Mouse (Mus musculus): Measurements from ENCODE around the gene Cacna1c. TPM values are rescaled to one million over a fixed set of nuclear protein-coding genes. Genes with fewer than 3 reads are reported as not detected.

Cacna1c gene
- polyA plus RNA-seq, 3 experiments from 2014 or later, result 1.1 TPM; not detected in 2

DNA sequence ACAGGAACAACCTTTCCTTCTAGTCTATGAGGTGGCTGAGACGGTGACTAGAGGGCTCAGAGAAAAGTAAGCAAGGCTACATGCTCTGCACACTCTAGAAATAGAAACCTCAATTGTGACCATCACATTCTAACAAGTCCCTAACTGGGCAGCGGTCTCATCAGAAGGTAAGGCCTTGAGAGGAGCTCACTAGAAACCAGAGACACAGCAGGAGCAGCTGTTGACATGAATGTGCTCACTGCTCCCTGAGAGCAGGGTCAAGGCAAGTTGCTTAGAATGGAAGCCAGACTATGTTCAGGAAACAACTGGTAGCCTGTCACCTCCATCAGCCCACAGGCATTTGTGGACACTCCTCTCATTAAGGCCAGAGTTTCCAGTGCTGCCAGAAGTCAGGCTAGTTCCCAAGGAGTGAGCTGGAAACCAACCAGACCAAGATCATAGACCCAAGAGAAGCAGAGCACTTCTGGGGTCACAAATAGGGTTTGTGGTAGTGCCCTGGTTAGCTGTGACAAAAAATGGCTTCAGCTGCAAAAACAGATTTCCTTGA is 196.8 kb downstream of the Cacna1c start:
- no peak for ATAC-seq

DNA sequence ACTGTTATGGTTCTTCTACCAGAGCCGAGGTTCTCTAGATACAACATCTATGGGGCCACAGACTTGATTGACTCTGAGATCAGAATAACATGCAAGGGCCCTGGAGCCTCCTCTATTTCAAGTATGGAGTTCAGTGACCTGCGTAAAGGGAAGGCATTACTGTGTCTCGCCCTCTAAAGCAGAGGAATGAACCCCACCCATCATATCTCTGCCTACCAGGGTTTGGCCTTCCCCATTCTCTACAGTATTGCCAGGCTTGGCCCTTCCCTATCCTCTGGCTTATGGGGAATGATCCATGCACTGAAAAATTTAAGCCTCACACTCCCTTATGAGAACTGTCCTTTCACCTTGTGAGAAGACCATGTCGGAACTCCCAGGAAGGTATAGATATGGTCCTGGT is 198.8 kb downstream of the Cacna1c start:
- ATAC-seq, result no peak

DNA sequence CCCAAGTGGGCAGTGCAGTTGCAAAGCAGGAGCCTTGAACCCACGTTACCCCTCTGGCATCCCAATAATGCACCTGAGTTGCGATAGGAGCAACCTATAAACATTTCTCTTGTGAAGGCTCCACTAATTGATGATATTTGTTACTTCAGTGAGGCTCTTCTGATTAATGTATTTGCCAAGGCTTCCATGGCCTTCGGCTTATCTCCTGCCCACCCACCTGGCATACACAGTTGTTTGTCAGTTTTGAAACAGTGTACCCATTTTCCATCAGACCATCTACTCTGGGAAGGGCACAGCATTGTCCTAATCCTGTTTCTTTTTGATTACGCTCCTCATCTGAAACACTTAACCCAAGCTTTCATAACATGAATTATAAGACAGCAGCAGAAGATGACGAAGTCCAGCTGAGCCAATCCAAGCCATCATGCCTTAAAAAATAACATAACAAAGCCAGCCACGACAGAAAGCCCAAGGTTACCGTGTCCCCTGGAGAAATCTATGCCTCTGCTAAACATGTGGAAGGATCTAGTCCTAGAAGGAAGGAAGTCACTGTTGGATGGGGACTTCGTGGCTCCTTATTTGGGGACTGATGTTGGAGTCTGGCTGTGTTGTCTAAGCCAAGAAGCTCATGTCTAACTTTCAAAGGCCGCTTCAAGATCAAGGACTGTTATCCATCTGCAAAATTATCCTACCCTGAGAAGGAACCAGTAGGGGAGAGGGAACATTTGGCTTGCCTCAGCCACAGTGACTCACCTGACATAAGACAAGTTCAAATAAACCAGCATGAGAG is 201.8 kb downstream of the Cacna1c start:
- ATAC-seq, result no peak

- no peak for ATAC-seq
Observed at GRCm38 (mm10) chr6:118992391-118992790, 203.8 kb downstream of the Cacna1c start.

- ATAC-seq, result no peak
Observed at GRCm38 (mm10) chr6:118989999-118990776, 206.0 kb downstream of the Cacna1c start.

DNA sequence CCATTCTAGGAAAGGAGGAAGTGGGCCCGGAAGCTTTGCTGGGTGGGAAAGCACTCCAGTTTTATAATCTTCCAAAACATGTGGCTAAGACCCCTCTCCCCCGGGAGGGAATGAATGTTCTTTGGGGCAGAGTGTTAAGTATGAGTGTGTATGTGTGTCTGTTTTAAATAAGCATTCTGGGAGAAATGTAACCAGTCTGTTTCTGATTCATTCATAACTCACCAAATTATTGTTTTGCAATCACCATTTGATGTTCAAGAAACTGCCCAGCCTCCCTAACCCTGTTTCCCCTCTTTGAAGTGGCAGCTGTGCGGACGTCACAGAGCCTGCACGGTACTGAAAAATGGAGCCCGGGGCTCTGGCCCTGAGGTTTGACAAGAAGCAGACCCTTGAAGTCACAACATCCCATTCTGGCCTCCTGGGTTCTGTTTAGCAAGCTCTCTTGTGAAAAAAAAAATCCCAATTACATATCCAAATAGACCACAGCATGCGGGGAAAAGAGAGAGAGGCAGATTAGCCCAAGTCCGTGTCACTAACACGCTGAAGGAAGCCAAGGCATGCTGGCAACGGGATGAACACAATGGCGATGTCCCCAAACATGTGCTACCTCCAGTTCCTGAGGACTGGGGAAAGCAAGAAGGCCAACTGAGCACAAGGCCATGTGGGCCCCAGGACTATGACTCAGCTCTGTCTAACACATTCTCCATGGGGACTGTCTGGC is 211.9 kb downstream of the Cacna1c start:
- ATAC-seq, result no peak

- no peak for ATAC-seq
Observed at GRCm38 (mm10) chr6:118983471-118984040, 212.7 kb downstream of the Cacna1c start.

DNA sequence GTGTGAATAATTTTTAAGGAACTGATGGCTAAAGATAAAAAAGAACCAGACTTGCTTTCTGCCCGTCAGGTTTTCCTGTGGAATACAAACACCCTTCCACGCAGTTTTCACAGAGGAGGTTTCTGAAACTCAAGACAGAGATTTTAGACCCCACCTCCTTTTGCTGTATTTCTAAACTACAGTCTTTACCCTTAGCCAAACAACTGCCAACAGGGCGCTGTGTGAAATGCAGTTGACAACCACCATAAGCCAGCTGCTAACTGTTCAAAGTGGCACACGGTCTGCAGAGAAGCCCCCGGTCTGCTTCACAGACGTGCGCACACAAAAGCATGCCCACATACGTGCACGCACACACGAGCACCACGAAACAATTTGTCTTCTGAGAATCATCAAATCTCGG is 216.0 kb downstream of the Cacna1c start:
- no peak for ATAC-seq

DNA sequence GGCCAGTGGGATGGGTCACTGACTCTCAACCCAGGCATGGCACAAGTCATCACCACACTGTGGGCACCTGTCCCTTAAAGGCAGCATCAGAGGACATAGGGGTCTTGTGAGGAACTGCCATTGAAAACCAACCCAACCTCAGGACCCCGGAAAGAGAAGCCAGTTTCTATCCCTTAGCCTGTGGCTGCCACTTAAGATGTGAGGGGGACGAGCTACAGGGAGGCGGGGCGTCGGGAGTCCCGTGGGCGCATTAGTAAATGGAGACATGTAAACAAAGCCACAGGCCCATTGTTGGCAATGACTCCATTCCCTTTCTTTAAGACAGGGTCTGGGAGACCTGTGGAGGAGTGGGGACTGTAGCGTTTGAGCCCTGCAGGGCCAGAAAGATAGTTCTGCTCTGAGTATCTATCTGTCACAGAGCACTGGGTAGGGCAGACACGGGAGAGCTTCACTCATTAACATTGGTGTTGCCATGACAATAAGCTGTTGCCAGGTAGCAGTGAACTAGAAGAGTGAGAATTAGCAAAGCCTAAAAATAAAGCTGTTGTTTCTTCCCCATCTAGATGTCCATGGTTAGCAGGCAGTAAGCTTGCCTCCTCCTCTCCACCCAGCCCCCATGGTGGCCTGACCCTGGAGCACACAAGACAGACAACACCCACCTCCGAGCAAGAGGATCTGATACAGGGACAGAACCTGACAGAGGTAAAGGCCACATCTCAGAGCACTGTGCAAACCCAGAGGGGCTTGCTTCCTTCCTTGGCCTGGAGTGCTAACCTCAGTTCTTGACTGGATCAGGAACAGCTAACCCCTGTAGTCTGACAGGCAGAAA is 218.6 kb downstream of the Cacna1c start:
- ATAC-seq, result no peak

DNA sequence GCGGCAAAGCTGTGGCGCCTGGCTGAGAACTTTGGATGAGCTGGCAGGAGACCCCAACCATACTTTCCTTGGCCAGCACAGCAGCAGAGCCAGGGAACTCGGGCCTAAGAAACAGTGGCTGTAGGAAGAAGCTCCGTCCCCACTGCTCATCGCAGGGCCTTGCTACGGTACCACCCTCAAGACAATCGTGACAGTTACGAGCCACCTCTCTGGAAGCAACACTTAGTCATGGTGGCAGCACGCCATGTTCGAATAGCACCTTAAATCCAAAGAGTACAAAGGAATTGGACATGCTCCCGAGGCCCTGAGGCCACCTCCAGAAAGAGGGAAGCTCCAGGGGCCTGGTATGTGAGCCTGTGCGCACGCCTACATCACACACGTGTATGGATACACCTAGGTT is 219.6 kb downstream of the Cacna1c start:
- ATAC-seq, result no peak

- no peak for ATAC-seq
Observed at GRCm38 (mm10) chr6:118971844-118972531, 224.2 kb downstream of the Cacna1c start.

- no peak for ATAC-seq
Observed at GRCm38 (mm10) chr6:118968776-118969175, 227.4 kb downstream of the Cacna1c start.

DNA sequence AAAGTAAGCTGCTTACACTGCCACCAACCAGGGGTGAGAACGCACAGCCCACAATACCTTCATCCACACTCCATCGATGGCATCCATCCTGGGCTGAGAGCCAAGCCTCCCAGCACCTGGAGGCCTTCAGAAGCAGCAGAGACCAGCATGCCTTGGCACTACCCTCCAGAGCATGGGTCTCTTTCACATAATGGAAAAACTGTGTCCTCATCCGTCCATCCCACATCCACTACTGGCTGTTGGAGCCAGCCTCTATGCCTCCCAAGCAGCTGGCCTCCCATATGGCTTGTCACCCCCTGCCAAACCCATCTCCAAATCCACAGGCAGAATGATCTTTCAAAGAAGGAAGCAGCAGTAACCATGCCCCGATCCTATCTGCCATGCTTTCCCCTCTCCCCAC is 229.3 kb downstream of the Cacna1c start:
- no peak for ATAC-seq

DNA sequence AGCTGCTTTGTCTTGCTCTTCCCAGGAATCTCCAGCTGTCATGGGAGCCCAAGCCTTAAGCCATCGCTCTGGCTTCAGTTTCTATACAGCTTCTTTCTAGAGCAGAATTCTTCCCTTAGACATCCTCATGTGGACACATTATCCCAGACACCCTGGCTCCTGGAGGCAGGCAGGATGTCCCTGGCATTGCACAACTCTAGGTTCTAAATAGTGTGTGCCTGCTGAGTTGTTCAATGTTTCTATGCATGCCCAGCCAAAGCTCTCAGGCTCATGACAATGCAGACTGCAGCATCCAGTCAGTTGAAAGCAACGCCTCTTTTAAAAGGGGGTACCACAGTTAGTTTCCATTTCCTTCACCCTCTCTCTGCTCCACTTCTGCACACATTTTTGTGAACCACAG is 230.6 kb downstream of the Cacna1c start:
- ATAC-seq, result no peak

GRCm38 (mm10) chr6:118963806-118964205 is 232.4 kb downstream of the Cacna1c start:
- no peak for ATAC-seq

- ATAC-seq, result no peak
Observed at GRCm38 (mm10) chr6:118963283-118963682, 232.9 kb downstream of the Cacna1c start.

- no peak for ATAC-seq
Observed at GRCm38 (mm10) chr6:118958529-118958928, 237.7 kb downstream of the Cacna1c start.

DNA sequence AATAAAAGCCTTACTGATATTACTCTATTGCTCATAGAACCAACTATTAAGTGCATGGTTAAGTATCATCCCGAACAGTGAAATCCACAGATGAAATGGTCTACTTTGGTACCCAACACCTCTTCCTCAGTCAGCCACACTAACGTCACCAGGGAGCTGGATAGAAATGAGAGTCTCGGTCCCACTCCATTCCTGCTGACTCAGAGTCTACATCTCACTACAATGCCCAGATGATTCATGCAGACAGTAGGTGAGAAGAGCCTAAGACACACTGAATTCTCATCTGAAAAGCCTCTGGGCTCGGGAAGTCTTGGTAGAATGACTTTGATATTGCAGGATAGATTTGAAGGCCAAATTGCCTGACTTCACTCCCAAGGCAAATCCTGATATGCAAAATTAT is 240.0 kb downstream of the Cacna1c start:
- no peak for ATAC-seq

DNA sequence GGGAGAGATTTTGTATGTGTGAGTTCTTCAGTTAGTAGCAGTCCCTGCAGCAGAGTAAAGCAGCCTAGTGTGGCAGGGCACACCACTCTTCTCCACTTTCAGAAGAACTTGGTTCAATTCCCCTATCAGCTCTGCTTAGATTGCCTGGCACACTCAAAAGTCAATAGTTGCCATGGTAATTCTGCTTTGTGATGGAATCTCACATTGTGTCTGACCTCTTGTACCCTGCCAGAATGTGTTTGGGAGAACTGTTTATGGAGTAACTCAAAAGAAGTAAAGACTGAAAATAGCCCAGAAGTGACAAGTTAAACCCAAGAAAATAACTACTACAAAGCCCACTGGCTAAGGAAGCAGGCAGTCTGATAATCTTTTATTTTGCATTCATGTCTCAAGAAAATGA is 240.4 kb downstream of the Cacna1c start:
- no peak for ATAC-seq

GRCm38 (mm10) chr6:118954988-118955554 is 241.1 kb downstream of the Cacna1c start:
- ATAC-seq, result no peak

GRCm38 (mm10) chr6:118952377-118952776 is 243.8 kb downstream of the Cacna1c start:
- no peak for ATAC-seq

Data from inflammation-experienced regulatory T-cells, adult 6 months (primary cell).